Mouse (Mus musculus): ENCODE measurements around the gene Steap4.

GRCm38 (mm10) chr5:7958061-7958460, 2.2 kb upstream of the Steap4 start:
- TF ChIP-seq POLR2A (IDR thresholded peaks at IDR 0.05; ENCODE audit: control insufficient read depth, extremely low read depth, insufficient read depth, low read length, poor library complexity) (no peak), CTCF (IDR thresholded peaks at IDR 0.05; ENCODE audit: borderline replicate concordance, control insufficient read depth, extremely low read depth, insufficient read depth, low read length, poor library complexity) (no peak)

Measured in thymus, adult 2 months (tissue).